Comparison of ENCODE assay signal across 10 mouse cellular contexts in genomic region chr9:63749296-63749915, GRCm38 (mm10). TPM values are rescaled to one million over a fixed set of nuclear protein-coding genes. Genes with fewer than 3 reads are reported as not detected.
DNase-seq lines count a peak whose midpoint lies in the region; ATAC-seq and TF ChIP-seq lines count a peak whose summit lies in the region.
"Had no signal": no experiment of that assay in that cellular context is flagged by ENCODE, and none has a peak within 500 bp of the region (broad histone marks: within the 10 kb centered on the region; RNA-seq: fewer than 3 reads in every experiment).

No protein-coding gene starts in this region.

- peak; percentile 8 for DNase-seq in gastrocnemius, adult 2 months
- DNase-seq in gastrocnemius, postnatal 36 days: no peak
- no peak for DNase-seq in layer of hippocampus, adult 2 months (ENCODE audit: low spot score in 2 of 2)
- no peak for DNase-seq in layer of hippocampus, adult 8-10 months (ENCODE audit: low spot score in 2 of 2)
- DNase-seq in T-cell, adult 2 months (ENCODE audit: low spot score): peak; percentile 53
- no peak for DNase-seq in ovary, postnatal 14 days (ENCODE audit: low spot score)
- DNase-seq in right cerebral cortex, postnatal 36 days (ENCODE audit: low spot score in 2 of 2): no peak
- DNase-seq: lung, postnatal 36 days had no signal

- H3K9ac ChIP-seq in liver, embryonic 12.5 days: no peak overlapping the region
- H3K9ac ChIP-seq: neural tube, embryonic 12.5 days had no signal

- no peaks in the 10 kb centered on the region for H3K36me3 ChIP-seq in liver, embryonic 12.5 days
- H3K36me3 ChIP-seq: neural tube, embryonic 12.5 days had no signal

- no peak overlapping the region; the same call in 1 of the 2 replicates for H3K4me3 ChIP-seq in gastrocnemius, adult 2 months
- no peak overlapping the region for H3K4me3 ChIP-seq in layer of hippocampus, adult 2 months
- H3K4me3 ChIP-seq in liver, embryonic 12.5 days: no peak overlapping the region
- H3K4me3 ChIP-seq: neural tube, embryonic 12.5 days had no signal

- H3K27ac ChIP-seq in gastrocnemius, adult 2 months: peak overlapping the region; percentile 77
- peak overlapping the region; percentile 28; the same call in 1 of the 2 replicates for H3K27ac ChIP-seq in layer of hippocampus, adult 2 months
- H3K27ac ChIP-seq in liver, embryonic 12.5 days: peak overlapping the region; percentile 11; the same call in 1 of the 2 replicates
- H3K27ac ChIP-seq: neural tube, embryonic 12.5 days had no signal

- no peak for TF ChIP-seq CTCF in gastrocnemius, adult 2 months (IDR thresholded peaks at IDR 0.05)
- no peak for TF ChIP-seq CTCF in layer of hippocampus, adult 2 months (conservative IDR thresholded peaks at IDR 0.05)

- H3K4me1 ChIP-seq in liver, embryonic 12.5 days: peaks cover 89% of the 10 kb centered on the region

- H3K27me3 ChIP-seq in liver, embryonic 12.5 days (replicated peaks): no peaks in the 10 kb centered on the region
- H3K27me3 ChIP-seq: neural tube, embryonic 12.5 days had no signal

- no peaks in the 10 kb centered on the region for H3K9me3 ChIP-seq in liver, embryonic 12.5 days (replicated peaks)
- H3K9me3 ChIP-seq: neural tube, embryonic 12.5 days had no signal

- intact Hi-C loops in gastrocnemius, adult 2 months (cut with DNase I): no loop called here
- intact Hi-C loops in gastrocnemius, postnatal 36 days (cut with DNase I): no loop called here

- no peak for ATAC-seq in liver, embryonic 12.5 days

- peak overlapping the region; percentile 4 for H3K4me2 ChIP-seq in liver, embryonic 12.5 days
- H3K4me2 ChIP-seq: neural tube, embryonic 12.5 days had no signal

- 27% methylated on average over 15 of the region's 15 CpGs for WGBS in liver, embryonic 12.5 days (ENCODE audit: insufficient replicate concordance)

RNA-seq across cellular contexts. Expression of gene Smad3, which starts 8.4 kb away (rescaled TPM):
- 10 to 100 TPM; 61.7 to 75.3 TPM for total RNA-seq in gastrocnemius, adult 2 months (2021)
- total RNA-seq in gastrocnemius, postnatal 36 days (2021): 10 to 100 TPM; 46.3 to 56.9 TPM
- 10 to 100 TPM; 48.7 to 49.6 TPM for total RNA-seq in layer of hippocampus, adult 2 months (2021)
- 10 to 100 TPM; 48.8 to 57.3 (median 53.6) TPM for total RNA-seq in layer of hippocampus, adult 8-10 months (2022)
- polyA plus RNA-seq in liver, embryonic 12.5 days (2016; fragmentation: Nextera tagmentation; extraction: Ambion mirVana): 5.8 and 7.2 TPM in 2 replicates

Comparison
In these comparisons a context has a peak if more than half of its experiments do, and no peak if none do; other contexts are left out.
1. DNase-seq: peak in gastrocnemius, adult 2 months (single experiment) and T-cell, adult 2 months (single experiment); none in gastrocnemius, postnatal 36 days (0 of 2), layer of hippocampus, adult 2 months (0 of 2), layer of hippocampus, adult 8-10 months (0 of 2), ovary, postnatal 14 days (single experiment) and right cerebral cortex, postnatal 36 days (0 of 2).
2. H3K27ac ChIP-seq: peak in every context shown above with its lines; median percentile 77 in gastrocnemius, adult 2 months; 28 in layer of hippocampus, adult 2 months; 11 in liver, embryonic 12.5 days.